Mouse (Mus musculus): Measurements from ENCODE around the gene Bcl2. TPM values are rescaled to one million over a fixed set of nuclear protein-coding genes. Genes with fewer than 3 reads are reported as not detected.

Gene Bcl2
- total and polyA plus RNA-seq, 3 experiments, result 4.5 to 13.6 (median 8.7) TPM

GRCm38 (mm10) chr1:106584824-106585223 is 129.2 kb downstream of the Bcl2 start:
- no peak overlapping the region for H3K27ac ChIP-seq (ENCODE audit: insufficient read depth, low read depth)
- dilution Hi-C loops (cut with MboI; ENCODE audit: extremely low pct_ligation_motif_present, extremely low pct_unique_long_range_greater_than_20kb, low sequenced_read_pairs), result no loop called here
- no peak for DNase-seq (ENCODE audit: extremely low read depth)
- in situ Hi-C loops (cut with MboI; ENCODE audit: low pct_ligation_motif_present, low pct_unique_long_range_greater_than_20kb, low sequenced_read_pairs), result no loop called here
- peaks cover 0 to 2% of the 10 kb centered on the region in 2 experiments for H3K36me3 ChIP-seq (replicated peaks in 1 of 2; ENCODE audit: control insufficient read depth in 1 of 2, insufficient read depth in 1 of 2, low read length in 1 of 2)
- H3K4me1 ChIP-seq (ENCODE audit: control insufficient read depth in 1 of 2, insufficient read depth in 2 of 2), result peaks cover 25 to 70% of the 10 kb centered on the region in 2 experiments
- TF ChIP-seq NELFE (IDR thresholded peaks at IDR 0.05; ENCODE audit: low read depth, low read length) (no peak), POLR2A (IDR thresholded peaks at IDR 0.05; ENCODE audit: low read depth, low read length) (no peak), CTCF (conservative IDR thresholded peaks at IDR 0.05 in 1 of 2, IDR thresholded peaks at IDR 0.05 in 1 of 2; ENCODE audit: low read depth in 2 of 2, low read length in 2 of 2) (no peak), HCFC1 (IDR thresholded peaks at IDR 0.05; ENCODE audit: low read depth, low read length) (no peak), USF1 (IDR thresholded peaks at IDR 0.05; ENCODE audit: low read depth, low read length) (no peak), PAX5 (IDR thresholded peaks at IDR 0.05; ENCODE audit: low read length) (no peak), MEF2A (IDR thresholded peaks at IDR 0.05; ENCODE audit: borderline replicate concordance, low read depth, low read length) (no peak), JUND (conservative IDR thresholded peaks at IDR 0.05; ENCODE audit: low read depth, low read length) (no peak)
- H3K27me3 ChIP-seq (replicated peaks), result no peaks in the 10 kb centered on the region
- no peak overlapping the region for H3K9ac ChIP-seq (ENCODE audit: insufficient read depth, low read depth)
- no peak overlapping the region for H3K4me3 ChIP-seq (replicated peaks in 1 of 3; ENCODE audit: low read depth in 2 of 3, low read length in 2 of 3, poor library complexity in 1 of 3)
- no peak overlapping the region for H3K4me2 ChIP-seq (ENCODE audit: insufficient read depth, low read depth, poor library complexity, severe bottlenecking)
- 0 out of 2 replicates have a peak, but pooled peaks cover 1% of the 10 kb centered on the region for H3K79me2 ChIP-seq (replicated peaks; ENCODE audit: control insufficient read depth, extremely low read depth, insufficient read depth, poor library complexity, severe bottlenecking)
- H3K9me3 ChIP-seq (replicated peaks; ENCODE audit: low read length), result peaks cover 8% of the 10 kb centered on the region

DNA sequence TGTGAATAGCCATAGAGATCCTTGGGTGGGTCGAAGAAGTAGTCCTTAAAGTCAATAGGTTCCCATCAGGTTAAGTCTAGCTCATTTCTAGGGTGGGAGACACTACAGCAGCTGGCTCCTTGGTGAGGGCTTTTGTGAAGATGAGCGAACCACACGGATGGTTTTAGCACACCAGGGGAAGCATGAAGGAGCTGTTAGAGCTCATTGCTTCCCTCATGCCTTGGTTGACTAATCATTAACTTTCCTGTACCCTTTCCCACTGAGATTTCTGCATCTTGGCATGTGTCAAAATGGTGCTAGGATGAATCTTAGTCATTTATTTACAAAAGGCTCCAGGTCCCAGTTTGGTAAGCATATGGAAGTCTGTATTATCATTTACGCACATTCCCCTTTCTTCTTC is 129.8 kb downstream of the Bcl2 start:
- Histone ChIP-seq H3K27ac (ENCODE audit: insufficient read depth, low read depth) (no peak overlapping the region), H3K4me1 (ENCODE audit: control insufficient read depth in 1 of 2, insufficient read depth in 2 of 2) (peaks cover 25 to 76% of the 10 kb centered on the region in 2 experiments), H3K36me3 (replicated peaks in 1 of 2; ENCODE audit: control insufficient read depth in 1 of 2, insufficient read depth in 1 of 2, low read length in 1 of 2) (peaks cover 0 to 2% of the 10 kb centered on the region in 2 experiments), H3K9me3 (replicated peaks; ENCODE audit: low read length) (peaks cover 8% of the 10 kb centered on the region), H3K4me3 (replicated peaks in 1 of 3; ENCODE audit: low read depth in 2 of 3, low read length in 2 of 3, poor library complexity in 1 of 3) (no peak overlapping the region), H3K9ac (ENCODE audit: insufficient read depth, low read depth) (no peak overlapping the region), H3K4me2 (ENCODE audit: insufficient read depth, low read depth, poor library complexity, severe bottlenecking) (no peak overlapping the region), H3K79me2 (replicated peaks; ENCODE audit: control insufficient read depth, extremely low read depth, insufficient read depth, poor library complexity, severe bottlenecking) (0 out of 2 replicates have a peak, but pooled peaks cover 2% of the 10 kb centered on the region), H3K27me3 (replicated peaks) (no peaks in the 10 kb centered on the region)
- in situ Hi-C loops (cut with MboI; ENCODE audit: low pct_ligation_motif_present, low pct_unique_long_range_greater_than_20kb, low sequenced_read_pairs) (no loop called here), dilution Hi-C loops (cut with MboI; ENCODE audit: extremely low pct_ligation_motif_present, extremely low pct_unique_long_range_greater_than_20kb, low sequenced_read_pairs) (no loop called here)
- DNase-seq (ENCODE audit: extremely low read depth), result no peak
- no peak for TF ChIP-seq HCFC1 (IDR thresholded peaks at IDR 0.05; ENCODE audit: low read depth, low read length)
- no peak for TF ChIP-seq POLR2A (IDR thresholded peaks at IDR 0.05; ENCODE audit: low read depth, low read length)
- no peak for TF ChIP-seq MAFK (IDR thresholded peaks at IDR 0.05; ENCODE audit: insufficient replicate concordance, low read length)

DNA sequence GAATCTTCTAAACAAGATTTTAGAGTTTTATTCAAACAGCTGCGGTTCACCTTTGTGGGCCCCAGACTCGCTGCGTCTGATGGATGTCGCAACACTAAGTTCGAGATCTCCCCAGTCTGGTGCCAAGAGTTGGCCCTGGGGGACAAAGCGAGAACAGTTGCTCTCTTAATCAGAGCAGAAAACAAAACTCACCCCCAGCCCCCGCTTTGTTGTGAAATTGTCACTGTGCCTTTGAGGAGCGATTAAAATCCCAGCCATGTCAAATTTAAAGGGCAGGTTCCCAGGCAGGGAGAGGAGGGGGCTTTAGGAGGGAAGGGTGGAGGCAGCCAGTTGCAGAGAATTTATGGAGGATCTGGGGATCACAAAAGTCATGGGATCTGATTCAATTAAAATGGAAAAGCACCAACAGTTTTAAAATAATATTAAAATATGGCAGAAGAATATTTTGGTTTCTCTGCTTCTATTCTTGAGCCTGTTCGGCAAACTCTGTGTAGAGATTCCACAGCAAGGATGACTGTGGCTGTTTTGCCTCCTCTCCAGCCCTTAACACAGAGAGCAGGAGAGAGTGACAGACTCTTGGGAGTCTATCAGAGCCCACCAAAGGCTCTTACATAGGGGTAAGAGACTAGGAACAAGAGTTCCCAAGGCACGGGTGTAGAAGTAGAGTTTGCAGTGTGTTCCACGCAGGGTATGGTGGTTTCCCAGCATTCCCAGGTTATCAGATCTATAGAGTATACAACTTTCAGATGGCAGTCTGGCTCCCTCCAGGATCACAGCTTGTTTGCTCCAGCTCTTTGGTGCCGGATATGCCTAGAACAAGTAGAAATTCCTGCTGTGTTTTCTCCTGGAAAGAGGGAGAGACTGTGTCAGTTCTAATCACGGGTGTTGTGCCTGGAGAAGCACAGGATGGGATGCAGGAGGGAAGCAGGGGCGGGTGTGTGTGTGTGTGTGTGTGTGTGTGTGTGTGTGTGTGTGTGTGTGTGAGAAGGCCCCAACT is 130.5 kb downstream of the Bcl2 start:
- peaks cover 0 to 2% of the 10 kb centered on the region in 2 experiments for H3K36me3 ChIP-seq (replicated peaks in 1 of 2; ENCODE audit: control insufficient read depth in 1 of 2, insufficient read depth in 1 of 2, low read length in 1 of 2)
- no peak for TF ChIP-seq HCFC1 (IDR thresholded peaks at IDR 0.05; ENCODE audit: low read depth, low read length)
- TF ChIP-seq JUN (IDR thresholded peaks at IDR 0.05; ENCODE audit: insufficient read depth, low read depth, low read length), result no peak
- TF ChIP-seq CHD2 (IDR thresholded peaks at IDR 0.05; ENCODE audit: low read length), result no peak
- TF ChIP-seq RCOR1 (conservative IDR thresholded peaks at IDR 0.05; ENCODE audit: low read depth, low read length), result no peak
- H3K4me1 ChIP-seq (ENCODE audit: control insufficient read depth in 1 of 2, insufficient read depth in 2 of 2), result peaks cover 24 to 77% of the 10 kb centered on the region in 2 experiments
- 0 out of 2 replicates have a peak, but pooled peaks cover 2% of the 10 kb centered on the region for H3K79me2 ChIP-seq (replicated peaks; ENCODE audit: control insufficient read depth, extremely low read depth, insufficient read depth, poor library complexity, severe bottlenecking)
- H3K27me3 ChIP-seq (replicated peaks), result no peaks in the 10 kb centered on the region
- no peak overlapping the region for H3K4me2 ChIP-seq (ENCODE audit: insufficient read depth, low read depth, poor library complexity, severe bottlenecking)
- no peak overlapping the region for H3K9ac ChIP-seq (ENCODE audit: insufficient read depth, low read depth)
- no peak overlapping the region for H3K27ac ChIP-seq (ENCODE audit: insufficient read depth, low read depth)
- DNase-seq (ENCODE audit: extremely low read depth), result no peak
- dilution Hi-C loops (cut with MboI; ENCODE audit: extremely low pct_ligation_motif_present, extremely low pct_unique_long_range_greater_than_20kb, low sequenced_read_pairs), result no loop called here
- peaks cover 8% of the 10 kb centered on the region for H3K9me3 ChIP-seq (replicated peaks; ENCODE audit: low read length)
- in situ Hi-C loops (cut with MboI; ENCODE audit: low pct_ligation_motif_present, low pct_unique_long_range_greater_than_20kb, low sequenced_read_pairs), result no loop called here
- no peak overlapping the region for H3K4me3 ChIP-seq (replicated peaks in 1 of 3; ENCODE audit: low read depth in 2 of 3, low read length in 2 of 3, poor library complexity in 1 of 3)
